Mouse (Mus musculus) forebrain, embryonic 14.5 days (tissue): Measurements from ENCODE around the gene Tmem182. TPM values are rescaled to one million over a fixed set of nuclear protein-coding genes. Genes with fewer than 3 reads are reported as not detected.

Experiments used
- ATAC-seq: fragments of 200-750 bp; cut with Nextera tagmentation; 2 replicates; pipeline ENCODE4 v1.8.0; 2017; ENCODE audit warnings: mild to moderate bottlenecking, moderate library complexity
- DNase-seq: peaks from one replicate; pipeline ENCODE4 v3.0.0-alpha.2; 2015; ENCODE audit warnings: low spot score
- H3K27ac ChIP-seq: fragments of 300-500 bp; sonication (generic); 2 replicates; pipeline ENCODE4 v1.5.1; 2014; ENCODE audit warnings: low read depth, mild to moderate bottlenecking, control low read depth, low read length, moderate library complexity
- H3K27me3 ChIP-seq: fragments of 300-500 bp; sonication (generic); replicated peaks from 2 replicates; pipeline ENCODE4 v1.6.1; 2014; ENCODE audit warnings: low read length, control low read depth, mixed read lengths; ENCODE audit not compliant: control insufficient read depth, insufficient read depth
- H3K36me3 ChIP-seq: fragments of 300-500 bp; sonication (generic); 2 replicates; pipeline ENCODE4 v1.6.1; 2014; ENCODE audit warnings: low read length, control low read depth; ENCODE audit not compliant: control insufficient read depth, insufficient read depth
- H3K4me1 ChIP-seq: fragments of 300-500 bp; sonication (generic); 2 replicates; pipeline ENCODE4 v1.6.1; 2014; ENCODE audit warnings: antibody characterized with exemption, low read length, control low read depth; ENCODE audit not compliant: control insufficient read depth, insufficient read depth
- H3K4me2 ChIP-seq: fragments of 300-500 bp; sonication (generic); 2 replicates; pipeline ENCODE4 v1.6.1; 2014; ENCODE audit warnings: mild to moderate bottlenecking, control low read depth, low read length
- H3K4me3 ChIP-seq: fragments of 300-500 bp; sonication (generic); 2 replicates; pipeline ENCODE4 v1.5.1; 2014; ENCODE audit warnings: low read depth, low read length, control low read depth
- H3K9ac ChIP-seq: fragments of 300-500 bp; sonication (generic); 2 replicates; pipeline ENCODE4 v1.6.1; 2014; ENCODE audit warnings: mild to moderate bottlenecking, low read length, control low read depth, moderate library complexity
- H3K9me3 ChIP-seq: fragments of 300-500 bp; sonication (generic); replicated peaks from 2 replicates; pipeline ENCODE4 v1.6.1; 2016; ENCODE audit warnings: low read length, control low read depth, mixed read lengths; ENCODE audit not compliant: control insufficient read depth
- WGBS: fragments of 180-500 bp; shearing (Covaris S2); extraction: QIAGEN DNeasy Blood & Tissue Kit; methylation state at CpG from one replicate; pipeline ENCODE4 v1.1.7; 2014; 5-methylcytosine and 5-hydroxymethylcytosine counted together
- polyA plus RNA-seq: library from polyadenylated mRNA; unstranded; fragments of >200 nt; fragmentation: Nextera tagmentation; extraction: Ambion mirVana; gene quantifications from 2 replicates; pipeline ENCODE4 v1.2.1, GENCODE M21; 2014

Tmem182 gene
- polyA plus RNA-seq, 1 experiment from 2014 or later: not detected

DNA sequence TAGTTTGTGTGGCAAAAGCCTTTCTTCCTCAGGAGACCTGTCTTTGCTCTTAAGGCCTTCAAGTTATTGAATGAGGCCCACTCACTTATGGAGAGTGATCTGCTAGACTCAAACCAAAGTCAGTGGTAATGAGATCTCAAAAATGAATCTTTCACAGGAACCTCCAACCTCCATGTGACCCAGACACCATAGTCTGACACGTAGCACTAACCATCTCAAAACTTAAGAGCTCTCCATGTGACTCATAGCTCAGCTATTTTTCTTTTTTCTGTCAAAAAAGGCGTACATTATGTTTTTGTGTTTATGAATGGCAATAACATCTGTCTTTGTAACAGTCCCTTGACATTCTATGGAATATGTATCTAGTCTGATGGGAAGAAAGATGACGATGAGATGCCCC, 3.2 kb downstream of the Tmem182 start:
- ATAC-seq: no peak
- H3K27me3 ChIP-seq: no peaks in the 10 kb centered on the region
- H3K27ac ChIP-seq: no peak overlapping the region

DNA sequence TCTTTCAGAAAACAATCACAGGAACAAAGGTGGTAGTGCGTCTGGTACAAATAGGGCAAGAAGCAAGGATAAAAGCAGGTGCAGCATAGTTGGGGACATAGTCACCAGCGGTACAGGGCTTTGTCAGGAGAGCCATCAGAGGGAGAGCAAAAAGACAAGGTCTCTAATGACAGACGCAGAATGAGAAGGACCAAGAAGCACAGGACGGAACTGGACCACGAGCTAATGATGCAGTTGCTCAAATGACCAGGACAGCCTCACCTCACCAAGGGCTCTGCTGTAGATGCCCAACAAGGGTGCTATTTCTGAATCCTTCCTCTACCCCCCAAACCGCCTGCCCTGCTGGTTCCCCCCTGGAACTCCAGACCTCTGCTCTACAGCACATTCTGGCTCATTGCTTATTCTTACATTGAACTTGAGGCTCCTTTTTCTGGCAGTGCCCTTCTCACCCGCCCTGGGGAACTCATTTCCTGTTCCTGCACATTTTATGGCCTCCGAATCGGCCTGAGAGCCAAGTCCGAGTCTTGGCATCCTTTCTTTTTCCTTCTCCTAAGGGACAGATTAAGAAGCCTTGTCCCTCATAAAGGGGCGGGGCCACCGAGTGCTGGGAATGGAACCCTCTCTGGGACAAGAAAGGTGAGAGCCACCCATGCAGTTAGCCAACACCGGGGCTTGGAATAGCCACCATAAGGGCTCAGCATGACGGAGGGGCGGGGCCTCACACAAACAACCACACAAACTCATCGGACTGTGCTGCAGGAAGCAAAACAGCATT, 9.9 kb downstream of the Tmem182 start:
- H3K4me3 ChIP-seq: no peak overlapping the region
- no peak overlapping the region for H3K9ac ChIP-seq
- ATAC-seq (no peak), DNase-seq (no peak)
- no peak overlapping the region for H3K4me2 ChIP-seq
- H3K27me3 ChIP-seq: no peaks in the 10 kb centered on the region
- whole genome bisulfite sequencing: 76% methylated on average over 16 of the region's 16 CpGs
- H3K9me3 ChIP-seq: no peaks in the 10 kb centered on the region
- H3K4me1 ChIP-seq: no peaks in the 10 kb centered on the region
- H3K27ac ChIP-seq: no peak overlapping the region
- no peaks in the 10 kb centered on the region for H3K36me3 ChIP-seq

More for the DNA sequence above, 3.2 kb downstream of the Tmem182 start:
- Histone ChIP-seq H3K9ac (no peak overlapping the region), H3K4me2 (no peak overlapping the region), H3K36me3 (no peaks in the 10 kb centered on the region), H3K9me3 (no peaks in the 10 kb centered on the region), H3K4me1 (no peaks in the 10 kb centered on the region), H3K4me3 (no peak overlapping the region)
- 92% methylated on average over 3 of the region's 3 CpGs for WGBS
- no peak for DNase-seq

DNA sequence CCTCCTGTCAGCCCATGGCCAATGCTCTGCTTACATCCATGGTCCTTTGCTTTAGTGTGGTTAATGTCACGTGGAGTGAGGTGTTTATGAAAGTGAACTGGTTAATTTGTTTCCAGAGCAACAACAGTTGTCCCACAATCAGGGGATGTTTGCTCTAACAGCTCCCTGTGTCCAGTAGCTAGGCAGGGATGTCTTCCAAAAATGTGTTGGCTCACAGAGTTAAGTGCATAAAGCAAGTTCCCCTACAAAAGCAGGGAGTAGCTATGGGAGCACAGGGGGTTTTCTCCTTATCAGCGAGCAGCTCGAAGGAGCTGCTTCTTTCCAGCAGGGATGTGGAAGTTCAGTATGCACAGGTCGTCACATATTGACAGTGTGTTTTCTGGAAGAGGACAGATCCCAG, 19.1 kb downstream of the Tmem182 start:
- no peaks in the 10 kb centered on the region for H3K27me3 ChIP-seq
- H3K9me3 ChIP-seq: no peaks in the 10 kb centered on the region
- ATAC-seq: no peak
- H3K4me1 ChIP-seq: no peaks in the 10 kb centered on the region
- no peak overlapping the region for H3K4me2 ChIP-seq
- H3K27ac ChIP-seq: no peak overlapping the region
- no peak for DNase-seq
- no peak overlapping the region for H3K4me3 ChIP-seq
- H3K9ac ChIP-seq: no peak overlapping the region
- 81% methylated on average over 4 of the region's 4 CpGs for WGBS
- no peaks in the 10 kb centered on the region for H3K36me3 ChIP-seq

DNA sequence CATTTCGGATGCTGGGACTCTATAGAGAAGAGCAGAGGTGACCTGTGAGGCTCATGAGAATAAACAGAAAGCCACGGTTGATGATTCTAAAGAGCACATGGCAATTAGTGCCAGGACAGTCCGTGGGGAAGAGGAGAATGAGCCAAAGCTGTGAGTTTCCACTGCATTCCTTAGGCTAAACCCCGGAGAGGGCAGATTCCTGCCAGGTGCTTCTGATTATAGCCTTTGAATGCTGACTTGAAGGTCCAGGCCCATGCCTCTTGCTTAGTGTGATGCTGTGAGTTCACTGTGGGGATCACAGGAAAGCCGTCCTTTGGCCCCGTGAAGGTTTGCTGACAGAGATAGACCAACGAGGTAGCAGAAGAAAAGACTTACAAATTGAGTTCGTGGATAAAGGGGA, 19.5 kb downstream of the Tmem182 start:
- H3K9ac ChIP-seq: no peak overlapping the region
- WGBS: 69% methylated on average over 8 of the region's 8 CpGs
- H3K9me3 ChIP-seq: no peaks in the 10 kb centered on the region
- H3K27ac ChIP-seq: no peak overlapping the region
- H3K4me1 ChIP-seq: no peaks in the 10 kb centered on the region
- H3K4me2 ChIP-seq: no peak overlapping the region
- H3K36me3 ChIP-seq: no peaks in the 10 kb centered on the region
- H3K27me3 ChIP-seq: no peaks in the 10 kb centered on the region
- no peak for DNase-seq
- no peak overlapping the region for H3K4me3 ChIP-seq
- no peak for ATAC-seq

DNA sequence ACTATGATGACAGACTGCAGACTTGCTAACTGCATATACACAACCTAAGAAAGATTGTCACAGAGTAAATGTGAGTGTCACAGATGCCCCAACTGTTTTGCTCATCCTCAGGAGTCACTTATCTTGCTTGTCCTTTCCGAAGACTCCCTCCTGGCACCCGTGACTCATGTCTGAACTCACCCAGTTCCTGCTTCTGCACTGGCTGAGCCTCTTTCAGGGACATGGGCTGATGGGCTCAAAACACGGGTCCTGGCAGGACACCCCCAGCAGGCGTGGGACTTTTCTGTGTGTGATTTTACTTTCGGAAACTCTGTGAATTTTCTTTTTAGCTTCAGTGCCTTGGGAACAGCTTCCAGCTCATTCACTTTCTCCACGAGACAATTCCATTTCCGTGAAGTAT, 20.4 kb downstream of the Tmem182 start:
- Histone ChIP-seq H3K4me3 (no peak overlapping the region), H3K27me3 (no peaks in the 10 kb centered on the region), H3K9me3 (no peaks in the 10 kb centered on the region), H3K9ac (no peak overlapping the region), H3K4me2 (no peak overlapping the region), H3K27ac (no peak overlapping the region), H3K4me1 (no peaks in the 10 kb centered on the region), H3K36me3 (no peaks in the 10 kb centered on the region)
- ATAC-seq (no peak), DNase-seq (no peak)
- 77% methylated on average over 7 of the region's 7 CpGs for WGBS

- whole genome bisulfite sequencing: 76% methylated on average over 10 of the region's 10 CpGs
Observed at GRCm38 (mm10) chr1:40829213-40829914, 24.0 kb downstream of the Tmem182 start.

GRCm38 (mm10) chr1:40830712-40831507, 25.5 kb downstream of the Tmem182 start:
- Histone ChIP-seq H3K27me3 (no peaks in the 10 kb centered on the region), H3K4me2 (no peak overlapping the region), H3K9me3 (no peaks in the 10 kb centered on the region), H3K4me3 (no peak overlapping the region), H3K36me3 (no peaks in the 10 kb centered on the region), H3K4me1 (no peaks in the 10 kb centered on the region), H3K27ac (no peak overlapping the region), H3K9ac (no peak overlapping the region)
- ATAC-seq (no peak), DNase-seq (no peak)
- 92% methylated on average over 4 of the region's 4 CpGs for WGBS

More at GRCm38 (mm10) chr1:40829213-40829914, 24.0 kb downstream of the Tmem182 start:
- Histone ChIP-seq H3K4me1 (no peaks in the 10 kb centered on the region), H3K9me3 (no peaks in the 10 kb centered on the region), H3K36me3 (no peaks in the 10 kb centered on the region), H3K9ac (no peak overlapping the region), H3K4me3 (no peak overlapping the region), H3K27ac (no peak overlapping the region), H3K27me3 (no peaks in the 10 kb centered on the region), H3K4me2 (no peak overlapping the region)
- ATAC-seq (no peak), DNase-seq (no peak)

- Histone ChIP-seq H3K27ac (no peak overlapping the region), H3K27me3 (no peaks in the 10 kb centered on the region), H3K9me3 (no peaks in the 10 kb centered on the region), H3K4me2 (no peak overlapping the region), H3K4me3 (no peak overlapping the region), H3K9ac (no peak overlapping the region), H3K4me1 (no peaks in the 10 kb centered on the region), H3K36me3 (no peaks in the 10 kb centered on the region)
- DNase-seq: no peak
- no peak for ATAC-seq
- WGBS: 76% methylated on average over 4 of the region's 4 CpGs
Observed at GRCm38 (mm10) chr1:40835468-40835867, 30.1 kb downstream of the Tmem182 start.
